Mouse (Mus musculus) embryonic stem cell, embryonic (primary cell): Measurements from ENCODE around the gene Trpv4.

Experiments used
- CTCF ChIA-PET, 4 experiments: fragments of 300-600 bp in 2 of 4; fragments of 350-600 bp in 2 of 4; sonication (Branson Sonifier 250); formaldehyde crosslinking; loops; one replicate each; lab custom pipeline; 2022; ENCODE audit warnings: inconsistent platforms in 2 of 4; lab: Charles Lee
- POLR2A ChIA-PET, 4 experiments: fragments of 300-600 bp in 2 of 4; fragments of 350-600 bp in 2 of 4; sonication (Branson Sonifier 250); formaldehyde crosslinking; loops; one replicate each; lab custom pipeline; 2022; ENCODE audit warnings: antibody characterized with exemption in 4 of 4, inconsistent platforms in 1 of 4; lab: Charles Lee

The Trpv4 gene

DNA sequence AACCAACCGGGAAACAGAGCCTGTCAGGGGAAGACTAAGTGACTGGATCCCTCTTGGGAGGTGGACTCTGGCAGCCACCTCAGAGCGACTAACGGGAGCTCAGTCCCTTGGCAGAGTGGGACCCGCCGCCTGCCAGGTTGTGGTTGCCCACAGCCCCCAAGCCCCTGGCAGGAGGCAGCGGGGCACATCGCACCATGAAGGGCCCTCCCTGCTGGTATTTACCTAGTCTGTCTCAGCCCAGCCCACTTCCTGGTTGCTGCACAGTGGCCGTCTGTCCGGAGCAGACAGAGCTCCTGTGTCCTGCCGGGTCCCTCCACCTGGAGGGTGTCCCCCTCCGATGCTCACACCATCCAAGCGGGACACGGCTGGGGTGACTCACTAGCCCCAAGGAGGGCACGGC, 7.2 kb downstream of the Trpv4 start:
- ChIA-PET POLR2A (interaction anchor here (0.6 to 2.0 kb wide), 13 partner anchors 8 to 503 kb away, joined by 3 to 7 read pairs (median 4); partner anchors contain the start of gene Gltp (in 1 of the 4)), CTCF (interaction anchor here in 3 of 4 experiments (0.5 to 2.2 kb wide), 6 partner anchors 11 to 805 kb away, joined by 3 to 13 read pairs (median 5); no protein-coding TSS in a partner anchor)

DNA sequence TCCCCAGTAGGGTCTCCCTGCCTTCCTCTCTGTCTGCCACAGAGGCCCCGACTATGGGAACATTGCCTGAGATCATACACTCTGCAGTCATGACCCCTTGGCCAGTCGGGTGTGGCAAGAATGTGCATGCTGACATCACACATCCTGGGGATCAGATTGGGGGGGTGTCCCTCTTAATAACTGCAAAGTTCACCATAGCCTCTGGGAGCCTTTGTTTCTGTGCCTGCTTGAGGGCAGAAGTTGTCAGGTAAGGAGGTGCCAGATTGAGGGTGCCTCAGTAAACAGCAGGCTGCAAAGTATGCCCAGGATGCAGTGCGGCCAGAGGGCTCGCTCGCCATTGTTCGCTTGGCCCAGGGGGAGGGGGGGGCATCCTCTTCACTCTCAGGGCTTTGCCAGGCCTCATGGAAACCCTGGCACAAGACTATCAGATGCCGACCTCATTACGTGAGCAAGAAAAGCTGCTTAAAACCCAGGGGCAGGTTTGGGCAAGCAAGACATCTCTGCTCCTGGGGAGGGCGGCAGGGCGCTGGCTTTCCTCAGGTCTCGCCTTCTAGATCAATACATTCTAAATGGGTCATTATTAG, 9.4 kb downstream of the Trpv4 start:
- ChIA-PET POLR2A (interaction anchor here in 1 of 4 experiments (1.3 kb wide), 1 partner anchor 14 kb away, joined by 3 read pairs; no protein-coding TSS in a partner anchor), CTCF (interaction anchor here in 1 of 4 experiments (1.2 to 1.3 kb wide), 2 partner anchors 8 to 9 kb away, joined by 3 to 4 read pairs; no protein-coding TSS in a partner anchor)

DNA sequence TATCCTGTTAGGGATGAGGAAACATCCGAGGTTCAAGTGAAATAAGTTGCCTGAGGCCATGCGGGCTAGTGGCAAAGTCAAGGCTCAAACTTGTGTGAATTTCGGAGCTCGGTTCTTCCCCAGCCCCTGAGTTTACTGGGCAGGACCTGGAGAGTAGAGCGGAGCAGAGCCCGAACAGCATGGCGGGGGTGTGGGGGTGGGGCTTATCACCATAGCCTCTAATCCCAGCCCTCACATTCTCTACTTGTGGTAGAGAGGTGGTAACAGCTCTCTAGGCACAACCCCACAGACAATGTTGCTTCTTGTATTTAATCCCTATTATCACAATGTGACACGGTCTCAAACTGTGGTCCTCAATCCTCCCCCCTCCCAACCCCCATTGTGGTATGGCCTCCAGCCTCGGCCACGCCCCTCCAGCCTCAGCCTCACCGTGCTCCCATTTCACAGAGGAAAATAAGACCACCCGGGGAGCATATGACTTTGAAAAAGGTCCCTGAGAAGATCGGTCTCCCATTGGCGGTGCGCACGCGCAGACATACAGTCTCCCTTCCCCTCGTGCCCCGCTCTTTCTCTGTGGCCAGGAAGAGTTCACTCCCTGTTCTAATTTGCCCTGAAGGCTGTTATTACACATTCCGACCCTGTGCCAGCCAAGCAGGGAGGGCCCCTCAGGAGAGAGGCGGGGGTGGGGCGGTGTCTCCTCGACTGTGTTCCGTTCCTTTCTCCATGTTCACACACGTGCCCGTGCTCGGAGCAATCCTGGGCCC, 10.8 kb downstream of the Trpv4 start:
- POLR2A ChIA-PET: interaction anchor here in 3 of 4 experiments (0.6 to 1.6 kb wide), 12 partner anchors 11 to 189 kb away, joined by 3 to 7 read pairs (median 3); partner anchors contain the start of gene Trpv4 (in 1 of the 3)
- CTCF ChIA-PET: interaction anchor here in 3 of 4 experiments (0.6 to 1.9 kb wide), 9 partner anchors 8 to 43 kb away, joined by 3 to 5 read pairs (median 4); no protein-coding TSS in a partner anchor

DNA sequence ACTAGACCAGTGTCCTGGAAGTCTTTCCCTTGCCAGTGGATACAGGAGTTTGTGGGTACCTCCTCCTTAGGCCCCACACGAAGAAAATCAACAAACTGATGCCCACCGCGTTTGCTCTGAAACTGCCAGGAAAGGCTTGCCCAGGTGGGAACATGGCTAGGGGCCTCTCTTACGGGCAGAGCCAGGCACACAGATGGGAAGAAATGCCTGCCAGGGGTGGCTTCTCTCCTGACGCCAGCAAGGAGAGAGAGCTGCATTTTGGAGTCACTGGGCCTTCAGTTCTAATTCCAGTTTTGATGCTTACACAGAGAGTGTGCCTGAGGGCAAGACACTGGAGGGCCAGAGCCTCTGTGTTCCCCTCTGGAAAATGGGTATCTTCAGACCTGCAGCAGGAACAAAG, 12.3 kb downstream of the Trpv4 start:
- POLR2A ChIA-PET: interaction anchor here in 2 of 4 experiments (1.0 to 1.6 kb wide), 4 partner anchors 10 to 51 kb away, joined by 3 to 5 read pairs (median 4); no protein-coding TSS in a partner anchor
- CTCF ChIA-PET: interaction anchor here in 1 of 4 experiments (0.7 to 1.9 kb wide), 4 partner anchors 9 to 22 kb away, joined by 3 to 5 read pairs (median 4); no protein-coding TSS in a partner anchor

DNA sequence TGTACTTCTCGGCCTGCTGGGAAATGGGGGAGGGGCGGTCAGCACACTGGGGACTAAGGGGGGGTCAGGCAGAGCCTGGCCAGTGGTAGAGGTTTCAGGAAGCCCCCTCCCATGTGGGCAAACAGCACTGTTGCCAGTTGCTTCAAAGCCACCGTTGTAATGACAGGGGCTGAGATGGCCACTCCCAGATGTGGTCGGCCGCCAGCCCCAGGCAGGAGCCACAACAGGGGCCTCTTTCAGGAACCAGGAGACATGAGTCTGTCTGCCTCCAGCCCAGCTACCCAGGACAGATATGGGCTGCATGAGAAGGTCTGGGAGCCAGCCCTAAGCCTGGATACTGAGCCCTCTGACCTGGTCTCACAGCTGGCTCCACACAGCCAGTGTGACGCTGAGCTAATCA, 13.3 kb downstream of the Trpv4 start:
- CTCF ChIA-PET: interaction anchor here in 1 of 4 experiments (0.6 kb wide), 1 partner anchor 260 kb away, joined by 5 read pairs; no protein-coding TSS in a partner anchor
- POLR2A ChIA-PET: no interaction called here

DNA sequence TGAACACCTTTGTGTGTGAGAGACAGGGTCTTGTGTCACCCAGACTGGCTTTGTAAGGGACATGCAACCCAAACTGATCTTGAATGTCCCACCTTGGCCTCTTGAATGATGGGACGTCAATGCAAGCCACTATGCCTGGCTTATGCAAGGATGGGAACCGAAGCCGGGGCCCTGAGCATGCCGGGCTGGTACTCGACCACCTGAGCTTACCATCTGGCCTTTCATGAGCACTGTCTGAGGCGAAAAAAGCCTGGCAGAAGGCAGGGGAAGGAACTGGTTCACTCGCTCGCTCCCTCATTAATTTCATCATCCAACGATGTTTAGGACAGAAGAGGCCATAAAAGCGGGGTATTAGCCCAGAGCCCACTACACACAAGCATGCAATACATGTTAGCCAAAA, 17.4 kb downstream of the Trpv4 start:
- ChIA-PET CTCF (interaction anchor here in 1 of 4 experiments (1.8 kb wide), 1 partner anchor 218 kb away, joined by 5 read pairs; no protein-coding TSS in a partner anchor), POLR2A (no interaction called here)

DNA sequence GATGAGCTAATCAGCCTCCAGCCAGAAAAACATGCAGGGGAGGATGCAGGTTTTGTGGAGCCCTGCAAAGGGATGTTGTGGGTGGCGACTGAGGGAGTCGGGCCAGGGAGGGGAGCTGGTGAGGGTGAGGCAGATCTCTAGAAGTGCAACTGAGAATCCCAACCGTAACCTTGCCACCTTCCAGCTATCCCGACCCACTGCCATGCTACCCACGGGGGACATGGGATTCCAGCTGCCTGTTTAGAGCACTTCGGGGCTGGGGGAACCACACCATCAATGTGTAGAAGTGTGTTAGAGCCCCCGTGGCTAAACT, 18.6 kb downstream of the Trpv4 start:
- POLR2A ChIA-PET: interaction anchor here in 3 of 4 experiments (0.6 to 1.8 kb wide), 16 partner anchors 11 to 73 kb away, joined by 3 to 6 read pairs (median 3); partner anchors contain the start of gene Gltp (in 1 of the 3)

DNA sequence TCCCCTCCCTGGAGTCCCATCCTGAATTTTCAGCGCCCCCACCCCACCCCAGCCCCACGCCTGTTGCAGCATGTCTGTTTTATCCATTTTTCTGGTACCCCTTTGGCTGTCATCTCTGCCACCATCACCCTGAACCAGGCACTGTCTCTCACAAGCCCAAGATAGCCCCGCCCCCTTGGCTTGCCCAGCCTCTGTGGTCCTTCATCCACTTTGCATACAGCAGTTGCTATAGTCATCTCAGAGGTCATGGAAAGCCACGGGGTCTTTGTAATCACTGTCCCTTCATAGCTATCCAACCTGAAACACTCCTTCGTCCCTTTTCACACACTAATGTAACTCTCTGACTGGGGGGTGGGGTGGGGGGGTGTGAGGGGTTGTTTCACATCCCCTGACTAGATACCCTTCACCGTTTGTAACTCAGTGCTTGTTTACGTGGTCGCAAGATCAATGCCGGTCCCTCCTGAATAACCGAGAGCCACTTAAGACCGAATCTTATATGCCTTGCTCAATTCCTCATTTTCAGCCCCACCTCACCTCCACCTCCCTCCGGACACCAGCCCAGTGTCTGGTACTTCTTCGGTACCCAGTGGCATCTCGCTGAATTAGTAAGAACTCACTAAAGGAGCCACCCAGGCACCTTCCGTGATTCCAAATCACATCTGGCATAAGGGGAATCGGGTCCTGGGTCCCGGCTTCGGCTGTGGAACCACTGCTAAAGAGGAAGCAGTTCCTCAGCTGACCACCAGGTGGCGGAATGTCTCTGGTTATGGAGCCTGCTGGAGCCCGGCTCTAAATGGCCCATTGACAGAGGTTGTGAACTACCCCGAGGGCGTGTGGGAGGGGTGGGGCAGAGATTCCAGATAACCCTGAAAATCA, 19.2 kb downstream of the Trpv4 start:
- CTCF ChIA-PET: interaction anchor here (0.6 to 6.5 kb wide), 70 partner anchors 8 to 480 kb away, joined by 3 to 41 read pairs (median 4); partner anchors contain the start of genes Gltp (in 3 of the 4), Acads (in 1 of the 4), Fam222a (in 1 of the 4) and Hnf1a (in 1 of the 4)
- POLR2A ChIA-PET: interaction anchor here in 3 of 4 experiments (0.6 to 1.8 kb wide), 19 partner anchors 10 to 558 kb away, joined by 3 to 7 read pairs (median 3); partner anchors contain the start of gene Gltp (in 1 of the 3)

More for the DNA sequence above, 18.6 kb downstream of the Trpv4 start:
- CTCF ChIA-PET: interaction anchor here (0.5 to 6.5 kb wide), 62 partner anchors 8 to 422 kb away, joined by 3 to 41 read pairs (median 4); partner anchors contain the start of genes Gltp (in 3 of the 4), Fam222a (in 1 of the 4), Hnf1a (in 1 of the 4) and Trpv4 (in 1 of the 4)

DNA sequence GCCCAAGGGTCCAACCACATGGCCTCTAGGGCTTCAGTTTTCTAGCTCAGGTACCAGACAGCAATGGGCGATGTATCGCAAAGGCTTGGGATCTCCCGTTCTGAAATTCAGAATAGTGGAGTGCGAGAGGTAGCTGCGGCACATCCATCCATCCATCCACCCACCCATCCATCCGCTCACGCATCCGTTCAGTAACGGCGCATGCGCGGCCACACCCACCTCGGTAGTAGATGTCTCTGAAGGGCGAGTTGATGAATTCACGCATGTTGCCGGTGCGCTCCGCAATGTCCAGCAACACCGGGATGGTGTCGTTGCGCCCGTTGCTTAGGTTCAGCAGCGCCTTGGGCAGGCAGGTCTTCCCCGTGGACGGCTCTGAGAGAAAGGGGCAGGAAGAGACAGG, 22.1 kb downstream of the Trpv4 start:
- ChIA-PET CTCF (interaction anchor here in 1 of 4 experiments (1.8 to 6.5 kb wide), 3 partner anchors 9 to 17 kb away, joined by 5 to 41 read pairs (median 10); no protein-coding TSS in a partner anchor), POLR2A (interaction anchor here in 3 of 4 experiments (0.9 to 2.6 kb wide), 6 partner anchors 10 to 95 kb away, joined by 3 to 8 read pairs (median 3); no protein-coding TSS in a partner anchor)

DNA sequence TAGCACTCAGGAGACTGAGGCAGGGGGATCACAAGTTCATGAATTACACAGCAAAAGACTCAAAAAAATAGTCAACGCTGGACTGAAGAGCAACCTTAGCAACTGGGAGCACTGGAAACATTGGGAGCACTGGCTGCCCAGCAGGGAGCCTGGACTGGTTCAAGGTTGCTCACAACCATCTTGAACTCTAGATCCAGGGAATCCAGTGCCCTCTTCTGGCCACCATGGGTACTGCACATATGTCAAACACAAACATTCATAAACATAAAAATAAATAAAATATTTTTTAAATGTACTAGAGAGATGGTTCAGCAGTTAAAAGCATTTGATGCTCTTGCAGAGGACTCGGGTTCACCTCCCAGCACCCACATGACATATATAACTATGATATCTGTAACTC, 26.9 kb downstream of the Trpv4 start:
- POLR2A ChIA-PET: interaction anchor here in 1 of 4 experiments (0.9 kb wide), 1 partner anchor 9 kb away, joined by 3 read pairs; no protein-coding TSS in a partner anchor
- CTCF ChIA-PET: interaction anchor here in 2 of 4 experiments (0.7 to 1.5 kb wide), 6 partner anchors 8 to 21 kb away, joined by 3 to 7 read pairs (median 4); no protein-coding TSS in a partner anchor

DNA sequence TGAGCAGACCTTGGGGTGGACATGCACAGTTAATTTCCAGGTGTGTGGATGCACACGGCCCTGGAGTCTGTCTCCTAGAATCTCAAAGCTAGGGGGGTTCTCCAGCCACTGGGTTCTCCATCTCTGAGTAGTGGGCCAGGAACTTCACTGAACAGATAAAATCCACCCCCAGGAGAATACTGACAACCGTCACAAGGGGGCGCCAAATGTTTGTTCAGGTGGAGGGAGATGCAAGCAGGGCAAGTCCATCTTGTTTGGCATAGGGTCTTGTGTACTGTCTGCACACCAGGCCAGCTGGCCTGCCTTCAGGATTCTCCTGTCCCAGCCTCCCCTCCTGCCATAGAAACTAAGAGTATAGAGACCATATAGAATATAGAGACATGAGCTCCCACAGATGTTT, 32.6 kb downstream of the Trpv4 start:
- ChIA-PET POLR2A (interaction anchor here in 2 of 4 experiments (0.6 to 1.6 kb wide), 5 partner anchors 11 to 187 kb away, joined by 3 to 8 read pairs (median 3); no protein-coding TSS in a partner anchor), CTCF (interaction anchor here (0.6 to 5.0 kb wide), 20 partner anchors 8 to 705 kb away, joined by 3 to 41 read pairs (median 3); no protein-coding TSS in a partner anchor)

DNA sequence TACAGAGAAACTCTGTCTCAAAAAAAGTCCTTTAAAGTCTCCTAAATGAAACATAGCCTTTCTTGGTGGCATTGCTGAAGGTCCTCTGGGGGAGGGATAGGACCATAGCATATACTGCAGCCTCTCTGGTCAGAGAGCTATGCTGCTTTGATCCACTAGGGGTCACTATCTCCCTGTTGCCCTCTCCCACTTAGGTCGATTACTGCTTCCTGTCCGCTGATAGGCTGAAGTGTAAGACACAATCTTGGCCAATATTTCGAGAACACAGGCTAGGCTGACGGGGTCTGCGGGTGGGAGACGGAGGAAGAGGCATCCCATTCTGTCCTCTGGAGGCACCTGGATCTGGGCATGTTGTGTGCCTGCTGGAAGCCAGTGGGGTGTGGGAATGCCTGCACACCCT, 37.9 kb downstream of the Trpv4 start:
- CTCF ChIA-PET: interaction anchor here (0.5 to 5.2 kb wide), 56 partner anchors 8 to 1679 kb away, joined by 3 to 38 read pairs (median 4); partner anchors contain the start of genes 2210016L21Rik (in 1 of the 4) and Gltp (in 1 of the 4)
- POLR2A ChIA-PET: interaction anchor here in 3 of 4 experiments (0.5 to 1.2 kb wide), 8 partner anchors 50 to 267 kb away, joined by 3 to 4 read pairs (median 3); partner anchors contain the start of genes Fam222a (in 1 of the 3) and Gm9936 (in 1 of the 3)

DNA sequence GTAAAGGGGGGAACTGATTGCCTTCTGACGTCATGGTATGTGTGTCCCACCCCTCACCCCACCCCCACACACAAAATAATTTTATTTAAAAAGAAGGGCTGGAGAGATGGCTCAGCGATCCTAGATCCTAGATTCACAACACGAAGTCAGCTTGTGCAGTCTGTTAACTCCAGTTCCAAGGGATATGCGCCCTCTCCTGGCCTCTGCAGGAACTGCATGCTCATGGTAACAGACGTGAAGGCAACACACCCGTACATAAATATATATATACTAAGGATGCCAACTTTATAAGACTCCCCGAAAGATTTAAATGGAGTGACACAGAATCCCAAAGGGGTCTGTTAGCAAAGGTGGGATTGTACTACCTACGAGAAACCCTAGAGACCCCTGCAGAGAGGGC, 39.4 kb downstream of the Trpv4 start:
- POLR2A ChIA-PET: interaction anchor here in 3 of 4 experiments (0.6 to 1.5 kb wide), 13 partner anchors 8 to 444 kb away, joined by 3 to 14 read pairs (median 3); no protein-coding TSS in a partner anchor
- CTCF ChIA-PET: interaction anchor here (0.5 to 5.2 kb wide), 53 partner anchors 8 to 572 kb away, joined by 3 to 38 read pairs (median 4); partner anchors contain the start of genes Mmab (in 1 of the 4) and Mvk (in 1 of the 4)

DNA sequence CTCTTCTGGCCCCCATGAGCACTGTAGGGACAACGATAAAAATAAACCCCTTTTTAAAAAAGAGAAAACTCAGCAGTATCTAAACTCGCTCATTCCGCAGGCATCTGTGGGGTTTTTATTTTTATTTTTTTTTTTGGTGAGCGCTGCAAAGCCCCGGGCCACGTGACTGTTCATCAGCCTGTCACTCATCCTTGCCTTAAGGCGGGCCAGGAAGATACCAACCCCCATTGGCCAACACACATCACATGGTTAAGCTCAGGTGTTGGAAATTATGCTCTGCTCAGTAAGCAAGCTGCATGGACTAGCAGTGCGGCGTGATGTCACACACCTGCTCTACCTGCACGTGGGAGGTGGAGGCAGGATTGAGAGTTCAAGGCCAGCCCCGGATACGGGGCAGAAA, 40.4 kb downstream of the Trpv4 start:
- CTCF ChIA-PET: interaction anchor here (0.5 to 5.2 kb wide), 24 partner anchors 9 to 1114 kb away, joined by 3 to 38 read pairs (median 4); no protein-coding TSS in a partner anchor
- POLR2A ChIA-PET: interaction anchor here in 2 of 4 experiments (0.5 to 1.5 kb wide), 4 partner anchors 13 to 545 kb away, joined by 3 to 6 read pairs (median 3); no protein-coding TSS in a partner anchor

DNA sequence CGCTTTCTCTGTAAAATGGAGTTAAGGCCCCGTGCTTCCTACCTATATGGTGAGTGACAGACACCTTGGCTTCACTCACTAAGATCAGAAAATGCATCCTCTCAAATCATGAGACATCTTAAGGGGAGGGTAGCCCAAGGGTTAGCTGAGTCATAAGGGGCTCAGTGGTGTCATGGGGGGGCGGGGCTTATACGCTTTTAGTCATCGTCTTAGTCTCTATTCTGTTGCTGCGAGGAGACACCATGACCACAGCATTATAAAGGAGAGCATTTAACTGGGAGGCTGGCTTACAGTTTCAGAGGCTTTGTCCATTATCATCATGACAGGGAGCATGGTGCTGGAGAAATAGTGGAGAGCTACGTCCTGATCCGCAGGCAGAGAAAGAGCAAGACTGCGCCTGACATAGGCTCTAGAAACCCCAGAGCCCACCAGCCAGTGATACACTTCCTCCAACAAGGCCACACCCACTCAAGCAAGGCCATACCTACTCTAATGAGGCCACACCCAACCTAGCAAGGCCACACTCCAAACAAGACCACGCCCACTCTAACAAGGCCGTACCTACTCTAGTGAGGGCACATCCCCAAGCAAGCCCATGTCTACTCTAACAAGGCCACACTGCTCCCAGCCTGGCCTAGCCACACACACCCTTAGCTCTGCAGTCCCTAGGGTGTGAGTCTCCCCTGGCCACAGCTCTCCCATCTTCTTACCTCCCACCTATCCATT, 41.7 kb downstream of the Trpv4 start:
- CTCF ChIA-PET: interaction anchor here in 2 of 4 experiments (0.5 to 5.2 kb wide), 8 partner anchors 10 to 440 kb away, joined by 3 to 38 read pairs (median 4); partner anchors contain the start of gene Gltp (in 1 of the 2)

More for the DNA sequence above, 41.7 kb downstream of the Trpv4 start:
- POLR2A ChIA-PET: interaction anchor here (0.5 to 1.4 kb wide), 10 partner anchors 12 to 549 kb away, joined by 3 to 7 read pairs (median 3); no protein-coding TSS in a partner anchor
